Mouse (Mus musculus): ENCODE measurements around the gene Gm36245. TPM values are rescaled to one million over a fixed set of nuclear protein-coding genes. Genes with fewer than 3 reads are reported as not detected.

Gm36245 gene
- not detected for polyA plus RNA-seq (2012; fragmentation: generic; extraction: Trizol)
- long read RNA-seq, experiment 1 = 0 reads
- long read RNA-seq, experiment 2 = 0 reads

DNA sequence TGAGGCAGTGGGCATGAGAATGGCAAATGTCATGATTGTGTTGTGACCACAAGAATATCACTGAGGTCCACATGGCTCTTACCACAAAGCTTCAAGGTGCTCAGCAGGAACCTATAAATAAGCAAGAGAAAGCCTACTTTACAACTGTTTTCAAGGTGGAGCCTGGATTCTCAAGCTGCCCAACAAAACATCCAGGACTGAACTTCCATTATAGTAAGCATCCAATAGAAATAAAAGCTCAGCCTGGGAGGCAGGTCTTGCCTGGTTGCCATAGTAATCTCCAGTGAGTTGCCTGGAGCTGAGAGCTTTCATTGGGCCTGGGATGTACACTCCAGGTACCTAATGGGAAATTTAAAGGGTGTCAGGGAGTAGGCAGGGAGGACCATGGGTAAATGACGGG lies at the start of gene Gm36245:
Gm36245 (plus strand) TSS at position 301 of the 400 bp plus-strand sequence.
- no peaks in the 10 kb centered on the region for H3K36me3 ChIP-seq (ENCODE audit: control insufficient read depth, insufficient read depth)
- TF ChIP-seq MYOG (IDR thresholded peaks at IDR 0.05; ENCODE audit: control insufficient read depth, extremely low read depth, insufficient read length) (no peak), MAX (IDR thresholded peaks at IDR 0.05) (no peak)

DNA sequence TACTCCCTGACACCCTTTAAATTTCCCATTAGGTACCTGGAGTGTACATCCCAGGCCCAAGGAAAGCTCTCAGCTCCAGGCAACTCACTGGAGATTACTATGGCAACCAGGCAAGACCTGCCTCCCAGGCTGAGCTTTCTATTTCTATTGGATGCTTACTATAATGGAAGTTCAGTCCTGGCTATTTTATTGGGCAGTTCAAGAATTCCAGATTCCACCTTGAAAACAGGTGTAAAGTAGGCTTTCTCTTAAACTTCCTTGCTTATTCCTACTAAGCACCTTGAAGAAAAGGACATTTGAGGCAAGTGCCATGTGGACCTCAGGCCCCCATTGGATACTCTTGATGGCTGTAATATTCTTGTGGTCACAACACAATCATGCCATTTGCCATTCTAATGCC lies 37.3 kb upstream of the Gm36245 start, which contains the start of gene 1700025B11Rik:
1700025B11Rik (minus strand) TSS at position 101 of the 400 bp plus-strand sequence.
- H3K79me3 ChIP-seq (ENCODE audit: low read depth) = no peaks in the 10 kb centered on the region
- H3K79me2 ChIP-seq (ENCODE audit: control insufficient read depth, insufficient read depth) = no peaks in the 10 kb centered on the region
- H3K36me3 ChIP-seq (ENCODE audit: control insufficient read depth, insufficient read depth) = no peaks in the 10 kb centered on the region
- peaks cover 21% of the 10 kb centered on the region for H3K27me3 ChIP-seq (ENCODE audit: control insufficient read depth, insufficient read depth, insufficient read length)
- H3K4me3 ChIP-seq (ENCODE audit: insufficient read depth, poor library complexity, severe bottlenecking) = no peak within 1 kb of the TSS
- TF ChIP-seq MAX (IDR thresholded peaks at IDR 0.05) (no peak), CTCF (IDR thresholded peaks at IDR 0.05; ENCODE audit: control insufficient read depth, insufficient read depth, insufficient read length) (no peak), MYOD1 (IDR thresholded peaks at IDR 0.05; ENCODE audit: control insufficient read depth, insufficient read length, low read depth) (no peak), USF1 (IDR thresholded peaks at IDR 0.05; ENCODE audit: low read depth) (no peak), FOSL1 (IDR thresholded peaks at IDR 0.05; ENCODE audit: insufficient read depth, low read length, poor library complexity, severe bottlenecking) (no peak), CEBPB (IDR thresholded peaks at IDR 0.05; ENCODE audit: low read depth) (no peak)
- no peak within 1 kb of the TSS for H3ac ChIP-seq (ENCODE audit: control insufficient read depth, insufficient read length, low read depth)

More for the DNA sequence above, at the start of gene Gm36245:
- Histone ChIP-seq H3K27me3 (ENCODE audit: control insufficient read depth, insufficient read depth, insufficient read length) (no peaks in the 10 kb centered on the region), H3ac (ENCODE audit: control insufficient read depth, insufficient read length, low read depth) (no peak within 1 kb of the TSS), H3K79me3 (ENCODE audit: low read depth) (no peaks in the 10 kb centered on the region), H3K79me2 (ENCODE audit: control insufficient read depth, insufficient read depth) (no peaks in the 10 kb centered on the region), H3K4me3 (ENCODE audit: insufficient read depth, poor library complexity, severe bottlenecking) (no peak within 1 kb of the TSS)

DNA sequence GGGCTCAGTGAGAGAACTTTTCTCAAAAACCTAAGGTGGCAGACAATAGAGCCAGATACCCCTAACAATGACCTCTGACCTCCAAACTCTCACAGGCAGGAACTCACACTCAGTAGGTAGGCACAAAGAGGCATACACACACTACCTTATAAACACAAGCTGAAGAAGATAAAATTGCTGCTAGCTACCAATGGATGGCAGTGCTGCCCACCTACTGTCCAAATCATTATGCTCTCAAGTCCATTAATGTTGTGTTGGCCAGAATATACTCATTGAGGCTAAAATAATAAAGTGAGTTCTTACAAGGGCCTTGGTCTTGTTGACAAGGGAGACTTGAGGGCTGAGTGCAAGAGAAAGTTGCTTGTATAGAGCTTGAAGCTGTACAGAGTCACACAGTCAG lies 35.8 kb upstream of the Gm36245 start:
- H3ac ChIP-seq (ENCODE audit: control insufficient read depth, insufficient read length, low read depth) = no peak overlapping the region
- no peak overlapping the region for H3K4me3 ChIP-seq (ENCODE audit: insufficient read depth, poor library complexity, severe bottlenecking)
- H3K36me3 ChIP-seq (ENCODE audit: control insufficient read depth, insufficient read depth) = no peaks in the 10 kb centered on the region
- no peaks in the 10 kb centered on the region for H3K79me3 ChIP-seq (ENCODE audit: low read depth)
- H3K79me2 ChIP-seq (ENCODE audit: control insufficient read depth, insufficient read depth) = no peaks in the 10 kb centered on the region
- peaks cover 21% of the 10 kb centered on the region for H3K27me3 ChIP-seq (ENCODE audit: control insufficient read depth, insufficient read depth, insufficient read length)
- TF ChIP-seq MYOD1 (IDR thresholded peaks at IDR 0.05; ENCODE audit: control insufficient read depth, insufficient read length, low read depth) (no peak), CTCF (IDR thresholded peaks at IDR 0.05; ENCODE audit: control insufficient read depth, insufficient read depth, insufficient read length) (no peak), CEBPB (IDR thresholded peaks at IDR 0.05; ENCODE audit: low read depth) (no peak), FOSL1 (IDR thresholded peaks at IDR 0.05; ENCODE audit: insufficient read depth, low read length, poor library complexity, severe bottlenecking) (no peak), USF1 (IDR thresholded peaks at IDR 0.05; ENCODE audit: low read depth) (no peak), MYOG (IDR thresholded peaks at IDR 0.05; ENCODE audit: control insufficient read depth, extremely low read depth, insufficient read length) (no peak), MAX (IDR thresholded peaks at IDR 0.05) (no peak)

DNA sequence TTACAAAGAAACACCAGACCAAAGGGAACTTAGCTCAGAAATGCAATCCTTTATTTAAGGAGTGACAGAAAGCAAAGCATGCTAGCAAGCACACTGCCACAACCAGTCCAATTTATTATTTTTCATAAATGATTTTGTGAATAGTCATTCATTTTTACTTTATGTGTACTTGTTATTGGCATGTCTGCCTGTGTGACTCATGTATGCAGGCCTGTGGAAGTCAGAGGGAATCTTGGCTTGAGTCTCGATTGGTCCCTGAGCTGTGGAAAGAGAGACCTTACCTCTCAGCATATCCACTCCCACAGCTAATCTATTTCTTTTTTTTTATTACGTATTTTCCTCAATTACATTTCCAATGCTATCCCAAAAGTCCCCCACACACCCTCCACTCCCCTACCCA lies 20.3 kb upstream of the Gm36245 start:
- Histone ChIP-seq H3K36me3 (ENCODE audit: control insufficient read depth, insufficient read depth) (no peaks in the 10 kb centered on the region), H3K4me3 (ENCODE audit: insufficient read depth, poor library complexity, severe bottlenecking) (no peak overlapping the region), H3ac (ENCODE audit: control insufficient read depth, insufficient read length, low read depth) (no peak overlapping the region), H3K79me2 (ENCODE audit: control insufficient read depth, insufficient read depth) (no peaks in the 10 kb centered on the region), H3K27me3 (ENCODE audit: control insufficient read depth, insufficient read depth, insufficient read length) (peaks cover 3% of the 10 kb centered on the region), H3K79me3 (ENCODE audit: low read depth) (no peaks in the 10 kb centered on the region)
- no peak for TF ChIP-seq FOSL1 (IDR thresholded peaks at IDR 0.05; ENCODE audit: insufficient read depth, low read length, poor library complexity, severe bottlenecking)

DNA sequence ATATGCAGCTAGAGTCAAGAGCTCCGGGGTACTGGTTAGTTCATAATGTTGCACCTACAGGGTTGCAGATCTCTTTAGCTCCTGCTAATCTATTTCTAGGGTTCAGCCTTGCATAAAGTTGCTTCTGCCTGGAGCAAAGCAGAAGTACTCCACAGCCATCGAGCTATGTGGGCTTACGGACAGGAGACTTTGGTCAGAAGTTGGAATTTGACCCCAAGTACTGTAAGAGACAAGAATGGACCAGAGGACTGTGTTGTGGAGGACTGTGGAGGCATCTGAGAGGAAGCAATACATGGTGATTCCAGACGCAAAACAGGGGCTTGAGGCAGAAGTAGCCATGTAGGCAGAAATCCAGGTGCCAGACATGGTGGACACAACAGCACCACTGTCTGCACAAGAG lies 19.7 kb upstream of the Gm36245 start:
- TF ChIP-seq FOSL1 (IDR thresholded peaks at IDR 0.05; ENCODE audit: insufficient read depth, low read length, poor library complexity, severe bottlenecking) = no peak
- TF ChIP-seq USF1 (IDR thresholded peaks at IDR 0.05; ENCODE audit: low read depth) = no peak
- TF ChIP-seq MYOG (IDR thresholded peaks at IDR 0.05; ENCODE audit: control insufficient read depth, extremely low read depth, insufficient read length) = no peak
- TF ChIP-seq CEBPB (IDR thresholded peaks at IDR 0.05; ENCODE audit: low read depth) = no peak
- TF ChIP-seq MAX (IDR thresholded peaks at IDR 0.05) = no peak
- no peak for TF ChIP-seq CTCF (IDR thresholded peaks at IDR 0.05; ENCODE audit: control insufficient read depth, insufficient read depth, insufficient read length)
- no peak for TF ChIP-seq MYOD1 (IDR thresholded peaks at IDR 0.05; ENCODE audit: control insufficient read depth, insufficient read length, low read depth)
- no peaks in the 10 kb centered on the region for H3K79me3 ChIP-seq (ENCODE audit: low read depth)
- H3K79me2 ChIP-seq (ENCODE audit: control insufficient read depth, insufficient read depth) = no peaks in the 10 kb centered on the region
- H3K4me3 ChIP-seq (ENCODE audit: insufficient read depth, poor library complexity, severe bottlenecking) = no peak overlapping the region
- peaks cover 3% of the 10 kb centered on the region for H3K27me3 ChIP-seq (ENCODE audit: control insufficient read depth, insufficient read depth, insufficient read length)
- no peaks in the 10 kb centered on the region for H3K36me3 ChIP-seq (ENCODE audit: control insufficient read depth, insufficient read depth)
- no peak overlapping the region for H3ac ChIP-seq (ENCODE audit: control insufficient read depth, insufficient read length, low read depth)

DNA sequence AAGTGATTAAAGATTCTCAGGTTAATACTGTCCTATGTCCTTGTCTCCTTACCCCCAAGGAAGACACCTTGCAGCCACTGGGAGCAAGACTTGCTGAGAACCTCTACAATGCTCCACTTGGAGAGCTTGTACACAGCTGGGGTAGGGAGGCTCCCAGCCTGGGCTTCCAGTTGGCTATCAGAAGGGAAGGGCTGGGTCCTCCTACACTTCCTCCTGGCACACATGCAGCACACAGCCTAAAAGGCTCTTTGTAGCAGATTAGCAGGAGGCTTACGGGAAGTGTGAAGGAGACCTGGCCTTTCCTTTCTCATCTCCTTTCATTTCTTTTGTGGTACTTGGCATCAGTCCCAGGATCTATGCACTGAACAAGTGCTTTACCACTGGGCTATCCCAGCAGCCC lies 17.4 kb upstream of the Gm36245 start:
- no peak for TF ChIP-seq CEBPB (IDR thresholded peaks at IDR 0.05; ENCODE audit: low read depth)
- TF ChIP-seq MYOG (IDR thresholded peaks at IDR 0.05; ENCODE audit: control insufficient read depth, extremely low read depth, insufficient read length) = no peak
- TF ChIP-seq FOSL1 (IDR thresholded peaks at IDR 0.05; ENCODE audit: insufficient read depth, low read length, poor library complexity, severe bottlenecking) = no peak
- no peak for TF ChIP-seq MYOD1 (IDR thresholded peaks at IDR 0.05; ENCODE audit: control insufficient read depth, insufficient read length, low read depth)
- no peak for TF ChIP-seq MAX (IDR thresholded peaks at IDR 0.05)
- no peak for TF ChIP-seq CTCF (IDR thresholded peaks at IDR 0.05; ENCODE audit: control insufficient read depth, insufficient read depth, insufficient read length)
- no peak for TF ChIP-seq USF1 (IDR thresholded peaks at IDR 0.05; ENCODE audit: low read depth)
- Histone ChIP-seq H3K36me3 (ENCODE audit: control insufficient read depth, insufficient read depth) (peaks cover 6% of the 10 kb centered on the region), H3K4me3 (ENCODE audit: insufficient read depth, poor library complexity, severe bottlenecking) (no peak overlapping the region), H3K27me3 (ENCODE audit: control insufficient read depth, insufficient read depth, insufficient read length) (peaks cover 3% of the 10 kb centered on the region), H3ac (ENCODE audit: control insufficient read depth, insufficient read length, low read depth) (no peak overlapping the region), H3K79me2 (ENCODE audit: control insufficient read depth, insufficient read depth) (no peaks in the 10 kb centered on the region), H3K79me3 (ENCODE audit: low read depth) (no peaks in the 10 kb centered on the region)

Measured in C2C12 (cell line).